Mouse (Mus musculus) embryonic stem cell, embryonic (primary cell): ENCODE results near the gene Tomt.

Experiments
- CTCF ChIA-PET, 4 experiments: fragments of 300-600 bp in 2 of 4; fragments of 350-600 bp in 2 of 4; sonication (Branson Sonifier 250); formaldehyde crosslinking; loops; one replicate each; lab custom pipeline; 2022; ENCODE audit warnings: inconsistent platforms in 2 of 4; lab: Charles Lee
- POLR2A ChIA-PET, 4 experiments: fragments of 300-600 bp in 2 of 4; fragments of 350-600 bp in 2 of 4; sonication (Branson Sonifier 250); formaldehyde crosslinking; loops; one replicate each; lab custom pipeline; 2022; ENCODE audit warnings: antibody characterized with exemption in 4 of 4, inconsistent platforms in 1 of 4; lab: Charles Lee

The Tomt gene

DNA sequence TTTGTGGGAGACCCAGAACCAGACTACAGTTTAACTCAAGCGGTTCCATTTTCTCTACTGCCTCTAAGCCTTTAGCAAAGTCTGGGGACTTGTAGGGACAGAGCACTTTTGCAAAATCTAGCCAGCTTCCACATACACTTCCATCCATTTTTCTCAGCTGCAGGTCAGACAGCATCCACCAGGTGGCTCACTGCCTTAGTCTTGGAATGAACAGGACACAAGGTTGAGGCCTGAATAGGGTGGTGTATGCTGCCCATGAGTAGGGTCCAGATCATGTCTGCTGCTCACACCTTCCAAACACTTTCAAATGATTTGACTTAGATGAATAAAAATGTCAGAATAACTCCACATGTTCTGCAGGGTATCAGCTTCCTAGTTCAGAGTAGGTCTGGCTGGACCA lies 11.9 kb upstream of the Tomt start:
- POLR2A ChIA-PET = interaction anchor here in 2 of 4 experiments (0.6 to 14.2 kb wide), 18 partner anchors 9 to 116 kb away, joined by 3 to 105 read pairs (median 4); partner anchors contain the start of genes Lamtor1 (in 2 of the 2), Tomt (in 2 of the 2), Anapc15 (in 1 of the 2) and Lrrc51 (in 1 of the 2)
- CTCF ChIA-PET = interaction anchor here (0.6 to 2.3 kb wide), 27 partner anchors 8 to 1298 kb away, joined by 3 to 12 read pairs (median 3); partner anchors contain the start of gene Clpb (in 1 of the 4)

DNA sequence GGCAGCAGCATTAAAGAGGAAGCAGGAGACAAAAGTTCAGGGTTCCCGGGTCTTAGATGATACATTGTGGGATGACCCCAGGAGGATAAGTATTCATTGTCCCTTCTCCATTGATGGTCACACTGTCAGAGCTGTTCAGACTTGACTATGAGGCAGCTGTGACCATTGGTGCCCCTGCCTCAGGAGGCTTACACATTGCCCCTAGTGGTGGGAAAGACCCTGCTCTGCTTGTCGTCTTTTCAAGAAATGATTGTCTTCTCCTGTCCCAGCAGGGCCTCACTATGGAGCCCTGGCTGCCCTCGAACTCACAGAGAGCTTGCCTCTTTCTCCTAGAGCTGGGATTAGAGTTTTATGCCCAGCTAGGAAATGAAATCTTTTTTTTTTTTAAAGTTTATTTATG lies 5.8 kb upstream of the Tomt start:
- POLR2A ChIA-PET = interaction anchor here in 2 of 4 experiments (1.1 to 14.2 kb wide), 10 partner anchors 11 to 248 kb away, joined by 3 to 105 read pairs (median 4); partner anchors contain the start of genes Anapc15 (in 1 of the 2), Clpb (in 1 of the 2) and Inppl1 (in 1 of the 2)

DNA sequence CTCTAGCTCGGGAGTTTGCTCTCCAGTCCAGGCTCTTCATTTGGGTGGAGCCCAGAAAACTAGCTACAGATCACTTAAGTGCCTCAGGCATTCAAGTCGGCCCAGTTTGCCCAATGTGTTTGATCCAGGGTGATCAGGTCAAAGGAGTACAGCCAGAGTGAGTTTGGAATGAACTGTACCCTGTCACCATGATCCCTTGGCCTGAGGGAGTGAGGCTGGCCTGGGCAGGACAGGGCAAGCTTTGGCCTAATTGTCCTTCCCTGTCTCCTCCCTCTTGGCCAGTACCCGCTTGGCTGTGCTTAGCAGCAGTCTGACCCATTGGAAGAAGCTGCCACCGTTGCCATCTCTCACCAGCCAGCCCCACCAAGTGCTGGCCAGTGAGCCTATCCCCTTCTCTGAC lies 4.0 kb upstream of the Tomt start:
- ChIA-PET CTCF (interaction anchor here in 2 of 4 experiments (0.8 to 1.0 kb wide), 2 partner anchors 10 to 243 kb away, joined by 3 read pairs; no protein-coding TSS in a partner anchor), POLR2A (interaction anchor here in 1 of 4 experiments (0.8 to 14.2 kb wide), 7 partner anchors 8 to 156 kb away, joined by 3 to 105 read pairs (median 6); partner anchors contain the start of genes Folr1 and Xntrpc)

More for the DNA sequence above, 5.8 kb upstream of the Tomt start:
- CTCF ChIA-PET = interaction anchor here in 3 of 4 experiments (0.6 to 1.4 kb wide), 8 partner anchors 11 to 258 kb away, joined by 3 to 6 read pairs (median 3); no protein-coding TSS in a partner anchor

DNA sequence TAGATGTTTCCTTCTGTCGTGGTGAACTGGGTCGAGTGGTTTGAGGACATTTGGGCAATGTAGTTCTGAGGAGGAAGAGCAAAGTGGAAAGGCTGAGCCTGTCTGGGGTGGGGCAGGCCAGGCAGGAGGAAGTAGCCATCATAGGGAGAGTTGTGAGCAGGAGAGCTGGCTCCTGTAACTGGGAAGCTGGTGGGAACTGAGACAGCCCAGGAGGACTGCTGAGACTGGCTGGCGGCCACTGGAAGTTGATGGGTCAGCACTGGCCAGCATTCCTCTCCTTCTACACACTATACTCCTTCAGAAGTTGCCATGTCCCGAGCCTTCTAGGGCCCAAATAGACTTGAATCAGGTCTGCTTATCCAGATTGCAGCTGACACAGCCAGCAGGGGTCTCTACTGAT lies 2.2 kb upstream of the Tomt start:
- CTCF ChIA-PET = interaction anchor here in 3 of 4 experiments (0.6 to 0.8 kb wide), 3 partner anchors 11 to 245 kb away, joined by 3 to 4 read pairs (median 3); partner anchors contain the start of genes Clpb (in 1 of the 3) and Inppl1 (in 1 of the 3)
- POLR2A ChIA-PET = interaction anchor here (0.7 to 14.2 kb wide), 12 partner anchors 10 to 71 kb away, joined by 3 to 105 read pairs (median 4); partner anchors contain the start of genes Anapc15 (in 1 of the 4) and Folr1 (in 1 of the 4)

- CTCF ChIA-PET = interaction anchor here in 1 of 4 experiments (1.5 kb wide), 1 partner anchor 243 kb away, joined by 3 read pairs; the partner anchor contains the start of gene Clpb
- POLR2A ChIA-PET = interaction anchor here (0.6 to 8.8 kb wide), 15 partner anchors 10 to 193 kb away, joined by 3 to 60 read pairs (median 5); partner anchors contain the start of genes Anapc15 (in 1 of the 4) and Inppl1 (in 1 of the 4)
Observed at GRCm38 (mm10) chr7:101906696-101907095, 537 bp upstream of the Tomt start.

DNA sequence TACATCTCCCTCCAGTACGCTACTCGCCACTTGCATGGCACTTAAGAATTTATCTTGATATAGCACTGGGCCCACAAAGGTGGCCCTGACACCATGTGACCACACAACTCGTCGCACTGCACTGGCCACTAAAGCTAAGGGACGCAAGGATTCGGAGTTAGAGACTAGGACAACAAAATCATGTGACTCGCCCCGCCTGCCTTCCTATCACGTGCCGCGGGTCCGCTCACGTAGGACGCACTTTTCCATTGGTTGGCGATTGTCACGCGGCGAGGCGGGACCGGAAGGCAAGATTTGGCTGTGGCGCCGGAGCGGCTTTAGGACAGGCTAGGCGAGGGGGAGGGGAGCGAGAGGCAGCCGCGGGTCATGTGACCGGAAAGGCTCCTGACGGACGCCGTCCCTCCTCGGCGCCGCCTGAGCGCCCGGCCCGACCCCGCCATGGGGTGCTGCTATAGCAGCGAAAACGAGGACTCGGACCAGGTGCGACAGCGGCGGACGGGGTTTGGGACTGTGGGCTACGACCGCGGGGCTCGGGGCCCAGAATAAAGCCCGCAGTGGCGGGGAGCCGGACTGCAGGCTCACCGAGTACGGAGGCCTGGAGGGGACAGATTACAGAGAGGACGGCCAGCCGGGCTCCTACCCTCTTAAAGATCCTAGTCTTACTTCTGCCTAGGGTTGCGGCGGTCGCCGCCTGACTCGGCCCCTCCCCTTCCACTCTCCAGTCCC lies 435 bp downstream of the Tomt start, which contains the start of gene Lamtor1:
Gene Lamtor1, plus strand, starts transcription at position 344 of the 726 bp plus-strand sequence.
- CTCF ChIA-PET = interaction anchor here in 1 of 4 experiments (1.5 kb wide), 1 partner anchor 242 kb away, joined by 3 read pairs; the partner anchor contains the start of gene Clpb
- POLR2A ChIA-PET = interaction anchor here (0.5 to 8.8 kb wide), 37 partner anchors 9 to 960 kb away, joined by 3 to 60 read pairs (median 4); partner anchors contain the start of genes Inppl1 (in 3 of the 4), Clpb (in 1 of the 4), Folr1 (in 1 of the 4) and Phox2a (in 1 of the 4)

GRCm38 (mm10) chr7:101902846-101903245 lies 3.3 kb downstream of the Tomt start:
- POLR2A ChIA-PET = interaction anchor here in 3 of 4 experiments (0.8 to 8.8 kb wide), 6 partner anchors 15 to 71 kb away, joined by 3 to 60 read pairs (median 3); no protein-coding TSS in a partner anchor
- CTCF ChIA-PET = interaction anchor here in 2 of 4 experiments (1.0 to 1.4 kb wide), 2 partner anchors 15 to 52 kb away, joined by 3 to 5 read pairs; no protein-coding TSS in a partner anchor

GRCm38 (mm10) chr7:101901969-101902368 lies 4.2 kb downstream of the Tomt start:
- ChIA-PET CTCF (interaction anchor here in 2 of 4 experiments (1.0 to 1.4 kb wide), 2 partner anchors 16 to 51 kb away, joined by 3 to 5 read pairs; no protein-coding TSS in a partner anchor), POLR2A (interaction anchor here in 2 of 4 experiments (1.1 to 3.9 kb wide), 2 partner anchors 34 to 70 kb away, joined by 3 to 34 read pairs; no protein-coding TSS in a partner anchor)

- CTCF ChIA-PET = interaction anchor here in 2 of 4 experiments (0.9 to 1.4 kb wide), 4 partner anchors 10 to 63 kb away, joined by 3 to 6 read pairs (median 3); partner anchors contain the start of gene Inppl1 (in 1 of the 2)
- POLR2A ChIA-PET = interaction anchor here (0.5 to 14.3 kb wide), 21 partner anchors 8 to 350 kb away, joined by 3 to 186 read pairs (median 3); partner anchors contain the start of genes Anapc15 (in 3 of the 4), Clpb (in 1 of the 4), Folr1 (in 1 of the 4) and Inppl1 (in 1 of the 4)
Observed at GRCm38 (mm10) chr7:101900331-101901097, 5.6 kb downstream of the Tomt start.

DNA sequence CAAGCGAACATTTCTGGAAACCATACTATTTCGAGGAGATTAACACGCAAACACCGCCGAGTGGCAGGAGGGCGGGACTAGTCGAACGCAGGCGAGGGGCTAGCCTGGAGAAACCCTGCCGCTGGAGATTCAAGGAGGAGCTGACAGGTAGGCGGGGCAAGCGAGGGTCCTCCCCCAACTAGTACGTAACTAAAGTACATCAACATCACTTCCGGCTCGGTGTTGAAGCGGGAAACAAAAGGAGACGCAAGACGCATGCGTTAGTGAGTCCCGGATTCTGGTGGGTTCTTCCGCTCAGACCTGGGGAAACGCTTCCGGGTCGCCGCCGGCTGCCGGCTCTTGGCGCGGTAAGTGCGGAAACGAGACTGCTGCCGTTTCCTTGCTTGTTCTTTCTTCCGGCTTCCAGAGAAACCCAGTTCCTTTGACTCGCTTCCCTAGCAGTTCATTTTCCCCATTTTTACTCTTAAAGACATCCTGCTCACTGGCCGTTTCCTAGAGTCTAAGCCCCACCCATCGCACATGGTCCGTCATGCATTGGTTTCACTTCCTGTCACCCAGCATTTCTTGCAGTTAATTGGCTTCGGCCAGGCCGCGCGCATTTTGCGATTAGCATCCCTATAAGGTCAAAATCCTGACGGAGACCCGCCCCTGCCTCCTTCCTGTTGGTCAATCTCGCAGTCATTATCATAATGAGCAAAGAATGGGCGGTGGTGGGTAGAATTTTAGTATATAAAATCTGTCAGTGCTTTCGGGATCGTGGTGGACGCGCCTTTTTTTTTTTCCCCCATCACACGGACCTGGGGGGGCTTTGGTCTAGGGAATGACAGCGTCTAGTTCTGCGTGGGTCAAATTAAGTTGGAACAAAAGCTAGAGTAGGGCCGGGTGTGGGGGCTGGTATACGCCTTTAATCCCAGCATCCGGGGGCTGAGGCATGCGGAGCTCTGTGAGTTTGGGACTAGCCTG lies 9.8 kb downstream of the Tomt start:
- ChIA-PET POLR2A (interaction anchor here (0.5 to 14.3 kb wide), 53 partner anchors 8 to 1307 kb away, joined by 3 to 186 read pairs (median 5); partner anchors contain the start of genes Lamtor1 (in 3 of the 4), Tomt (in 3 of the 4), Anapc15 (in 2 of the 4) and Folr1 (in 2 of the 4)), CTCF (interaction anchor here in 3 of 4 experiments (0.6 to 1.7 kb wide), 7 partner anchors 34 to 845 kb away, joined by 3 to 6 read pairs (median 4); partner anchors contain the start of gene Inppl1 (in 1 of the 3))

GRCm38 (mm10) chr7:101895695-101896094 lies 10.5 kb downstream of the Tomt start:
- ChIA-PET CTCF (interaction anchor here in 2 of 4 experiments (0.6 to 1.7 kb wide), 5 partner anchors 32 to 844 kb away, joined by 3 to 4 read pairs (median 3); partner anchors contain the start of genes Anapc15 (in 1 of the 2) and Inppl1 (in 1 of the 2)), POLR2A (interaction anchor here (0.5 to 14.3 kb wide), 28 partner anchors 8 to 1307 kb away, joined by 3 to 186 read pairs (median 6); partner anchors contain the start of genes Anapc15 (in 2 of the 4), Folr1 (in 2 of the 4), Inppl1 (in 2 of the 4) and Lamtor1 (in 2 of the 4))

GRCm38 (mm10) chr7:101888460-101888859 lies 17.7 kb downstream of the Tomt start:
- CTCF ChIA-PET = no interaction called here
- POLR2A ChIA-PET = interaction anchor here in 3 of 4 experiments (0.6 to 14.3 kb wide), 6 partner anchors 8 to 71 kb away, joined by 3 to 186 read pairs (median 5); partner anchors contain the start of genes Anapc15 (in 1 of the 3) and Folr1 (in 1 of the 3)

GRCm38 (mm10) chr7:101886274-101886673 lies 19.9 kb downstream of the Tomt start:
- ChIA-PET POLR2A (interaction anchor here (0.6 to 12.7 kb wide), 22 partner anchors 10 to 217 kb away, joined by 3 to 130 read pairs (median 4); partner anchors contain the start of genes Folr1 (in 2 of the 4), Anapc15 (in 1 of the 4), Inppl1 (in 1 of the 4) and Lamtor1 (in 1 of the 4)), CTCF (interaction anchor here (0.6 to 1.4 kb wide), 6 partner anchors 9 to 1023 kb away, joined by 3 to 5 read pairs (median 3); partner anchors contain the start of gene Relt (in 1 of the 4))

DNA sequence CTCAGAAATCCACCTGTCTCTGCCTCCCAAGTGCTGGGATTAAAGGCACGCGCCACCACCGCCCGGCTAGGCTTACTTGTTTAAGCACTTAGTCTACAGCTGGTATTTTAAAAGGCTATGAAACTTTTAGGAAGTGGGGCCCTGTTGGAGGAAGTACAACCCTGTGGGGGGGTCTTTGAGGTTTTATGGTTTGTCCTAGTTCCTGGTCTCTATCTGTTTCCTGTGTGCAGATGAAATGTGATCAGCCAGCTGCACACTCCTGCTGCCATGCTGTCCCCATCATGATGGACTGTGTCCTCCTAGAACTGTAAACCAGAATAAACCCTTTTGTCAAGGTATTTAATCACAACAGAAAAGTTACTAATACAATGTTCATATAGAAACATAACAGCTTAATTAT lies 22.0 kb downstream of the Tomt start:
- ChIA-PET CTCF (no interaction called here), POLR2A (interaction anchor here in 1 of 4 experiments (0.6 to 12.7 kb wide), 4 partner anchors 11 to 385 kb away, joined by 4 to 130 read pairs (median 6); partner anchors contain the start of gene Folr1)
